Mouse (Mus musculus) lung, postnatal 0 days (tissue): ENCODE data around the gene Ano10. TPM values are rescaled to one million over a fixed set of nuclear protein-coding genes. Genes with fewer than 3 reads are reported as not detected.

Experiments
- ATAC-seq: fragments of 200-750 bp; cut with Nextera tagmentation; 2 replicates; pipeline ENCODE4 v1.8.0; 2017; ENCODE audit warnings: moderate library complexity
- DNase-seq: peaks from one replicate; pipeline ENCODE4 v3.0.0-alpha.2; 2016; ENCODE audit warnings: low spot score
- H3K27ac ChIP-seq: fragments of 300-500 bp; sonication (generic); 2 replicates; pipeline ENCODE4 v1.5.1; 2014; ENCODE audit warnings: antibody characterized with exemption, mild to moderate bottlenecking, low read length, mixed read lengths
- H3K27me3 ChIP-seq: fragments of 300-500 bp; sonication (generic); replicated peaks from 2 replicates; pipeline ENCODE4 v1.6.1; 2014; ENCODE audit warnings: low read length, mixed read lengths; ENCODE audit not compliant: insufficient read depth
- H3K36me3 ChIP-seq: fragments of 300-500 bp; sonication (generic); 2 replicates; pipeline ENCODE4 v1.6.1; 2014; ENCODE audit warnings: low read length, mixed read lengths; ENCODE audit not compliant: insufficient read depth
- H3K4me1 ChIP-seq: fragments of 300-500 bp; sonication (generic); 2 replicates; pipeline ENCODE4 v1.6.1; 2014; ENCODE audit warnings: antibody characterized with exemption, low read depth, low read length, mixed read lengths; ENCODE audit not compliant: insufficient read depth
- H3K4me2 ChIP-seq: fragments of 300-500 bp; sonication (generic); replicated peaks from 2 replicates; pipeline ENCODE4 v1.6.1; 2014; ENCODE audit warnings: low read depth, mild to moderate bottlenecking, low read length, moderate library complexity, mixed read lengths
- H3K4me3 ChIP-seq: fragments of 300-500 bp; sonication (generic); 2 replicates; pipeline ENCODE4 v1.5.1; 2014; ENCODE audit warnings: low read depth, low read length
- H3K9ac ChIP-seq: fragments of 300-500 bp; sonication (generic); replicated peaks from 2 replicates; pipeline ENCODE4 v1.6.1; 2014; ENCODE audit warnings: low read depth, mild to moderate bottlenecking
- H3K9me3 ChIP-seq: fragments of 300-500 bp; sonication (generic); 2 replicates; pipeline ENCODE4 v1.6.1; 2016; ENCODE audit warnings: low read length, mixed read lengths
- CTCF ChIP-seq: IDR thresholded peaks from 2 replicates; pipeline ENCODE4 v1.5.1; 2016; ENCODE audit warnings: antibody characterized with exemption, mild to moderate bottlenecking
- EP300 ChIP-seq: IDR thresholded peaks from 2 replicates; pipeline ENCODE4 v1.6.1; 2016; ENCODE audit warnings: antibody characterized with exemption, mild to moderate bottlenecking, control low read depth
- WGBS: fragments of 180-500 bp; shearing (Covaris S2); extraction: QIAGEN DNeasy Blood & Tissue Kit; methylation state at CpG from one replicate; pipeline ENCODE4 v1.1.7; 2014; 5-methylcytosine and 5-hydroxymethylcytosine counted together
- polyA plus RNA-seq: library from polyadenylated mRNA; unstranded; fragments of >200 nt; fragmentation: Nextera tagmentation; extraction: Ambion mirVana; gene quantifications from 2 replicates; pipeline ENCODE4 v1.2.1, GENCODE M21; 2015

Ano10 gene
- polyA plus RNA-seq, 1 experiment from 2014 or later = 41.6 TPM

- Histone ChIP-seq H3K27me3 (no peaks in the 10 kb centered on the region), H3K4me3 (no peak overlapping the region), H3K9ac (no peak overlapping the region), H3K4me2 (no peak overlapping the region), H3K36me3 (0 out of 2 replicates have a peak, but pooled peaks cover 4% of the 10 kb centered on the region), H3K9me3 (no peaks in the 10 kb centered on the region), H3K27ac (no peak overlapping the region), H3K4me1 (no peaks in the 10 kb centered on the region; the same call in 1 of the 2 replicates)
- no peak for TF ChIP-seq CTCF
- TF ChIP-seq EP300 = peak; percentile 38; the same call in 1 of the 2 replicates
- DNase-seq (peak; percentile 68), ATAC-seq (peak; percentile 24; the same call in 1 of the 2 replicates)
- whole genome bisulfite sequencing = 89% methylated on average over 4 of the region's 4 CpGs
These were observed 155.7 kb downstream of the Ano10 start for GRCm38 (mm10) chr9:122138371-122139029.

- Histone ChIP-seq H3K36me3 (0 out of 2 replicates have a peak, but pooled peaks cover 4% of the 10 kb centered on the region), H3K4me1 (no peaks in the 10 kb centered on the region; the same call in 1 of the 2 replicates), H3K4me3 (no peak overlapping the region), H3K9ac (no peak overlapping the region), H3K27ac (no peak overlapping the region), H3K4me2 (no peak overlapping the region), H3K9me3 (no peaks in the 10 kb centered on the region), H3K27me3 (no peaks in the 10 kb centered on the region)
- WGBS = 71% methylated on average over 1 of the region's 1 CpGs
- no peak for ATAC-seq
- no peak for DNase-seq
- TF ChIP-seq EP300 (no peak), CTCF (no peak)
These were observed 156.3 kb downstream of the Ano10 start for GRCm38 (mm10) chr9:122137960-122138359.

DNA sequence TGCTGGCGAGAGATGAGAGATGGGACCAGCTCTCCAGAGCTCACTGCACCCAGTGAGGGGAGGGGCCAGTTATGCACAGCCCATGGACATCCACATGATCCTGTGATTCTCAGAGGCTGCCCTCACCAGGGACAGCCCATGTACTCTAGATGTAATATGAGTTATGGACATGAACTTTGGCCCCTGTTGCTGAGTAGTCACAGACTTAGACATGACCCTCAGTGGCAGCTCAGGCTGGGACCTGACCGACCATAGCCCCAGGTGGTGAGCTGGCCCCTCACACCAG is 158.4 kb downstream of the Ano10 start:
- DNase-seq = no peak
- Histone ChIP-seq H3K9ac (no peak overlapping the region), H3K27me3 (no peaks in the 10 kb centered on the region), H3K4me1 (no peaks in the 10 kb centered on the region; the same call in 1 of the 2 replicates), H3K36me3 (0 out of 2 replicates have a peak, but pooled peaks cover 4% of the 10 kb centered on the region), H3K4me3 (no peak overlapping the region), H3K4me2 (no peak overlapping the region), H3K9me3 (no peaks in the 10 kb centered on the region), H3K27ac (no peak overlapping the region)
- TF ChIP-seq EP300 (no peak), CTCF (no peak)
- WGBS = 76% methylated on average over 2 of the region's 2 CpGs
- peak; percentile 46 for ATAC-seq

DNA sequence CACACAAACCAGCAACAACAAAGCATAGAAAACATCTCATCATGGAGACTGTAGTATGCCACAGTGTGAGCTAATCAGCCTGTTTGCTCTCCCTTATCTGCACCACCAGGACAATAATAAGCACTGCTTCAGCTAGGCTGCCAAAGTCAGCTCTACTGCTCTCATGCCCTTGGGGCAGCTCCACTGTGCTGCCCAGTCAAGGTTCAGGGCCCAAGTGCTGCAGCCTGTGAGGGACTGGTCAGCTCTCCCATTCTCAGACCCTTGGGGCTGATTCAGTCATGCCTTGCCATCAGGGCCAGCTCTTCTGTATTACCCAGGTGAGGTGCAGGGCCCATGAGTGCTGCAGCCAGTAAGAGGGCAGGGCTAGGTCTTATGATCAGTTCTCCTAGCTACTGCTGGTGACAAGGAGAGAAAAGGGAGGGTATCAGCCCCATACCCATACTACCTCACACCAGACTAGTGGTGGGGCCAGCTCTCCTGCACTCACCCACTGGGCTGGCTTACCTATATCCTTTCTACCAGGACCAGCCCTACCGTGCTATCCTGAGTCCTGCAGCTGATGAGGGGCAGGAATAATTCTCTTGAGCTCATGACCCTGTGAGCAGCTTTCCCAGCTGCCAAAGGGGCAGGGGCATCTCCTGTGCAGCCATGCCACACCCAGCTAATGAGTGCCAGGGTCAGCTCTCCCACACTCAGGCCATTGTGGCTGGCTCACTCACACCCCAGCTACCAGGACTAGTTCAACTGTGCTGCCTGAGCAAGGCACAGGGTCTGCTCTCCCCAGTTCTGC is 158.9 kb downstream of the Ano10 start:
- H3K36me3 ChIP-seq = 0 out of 2 replicates have a peak, but pooled peaks cover 4% of the 10 kb centered on the region
- WGBS = 50% methylated on average over 1 of the region's 1 CpGs
- H3K4me1 ChIP-seq = no peaks in the 10 kb centered on the region; the same call in 1 of the 2 replicates
- ATAC-seq (no peak), DNase-seq (no peak)
- no peak overlapping the region for H3K9ac ChIP-seq
- H3K9me3 ChIP-seq = no peaks in the 10 kb centered on the region
- no peak overlapping the region for H3K27ac ChIP-seq
- TF ChIP-seq CTCF (no peak), EP300 (no peak)
- no peaks in the 10 kb centered on the region for H3K27me3 ChIP-seq
- H3K4me2 ChIP-seq = no peak overlapping the region
- H3K4me3 ChIP-seq = no peak overlapping the region

DNA sequence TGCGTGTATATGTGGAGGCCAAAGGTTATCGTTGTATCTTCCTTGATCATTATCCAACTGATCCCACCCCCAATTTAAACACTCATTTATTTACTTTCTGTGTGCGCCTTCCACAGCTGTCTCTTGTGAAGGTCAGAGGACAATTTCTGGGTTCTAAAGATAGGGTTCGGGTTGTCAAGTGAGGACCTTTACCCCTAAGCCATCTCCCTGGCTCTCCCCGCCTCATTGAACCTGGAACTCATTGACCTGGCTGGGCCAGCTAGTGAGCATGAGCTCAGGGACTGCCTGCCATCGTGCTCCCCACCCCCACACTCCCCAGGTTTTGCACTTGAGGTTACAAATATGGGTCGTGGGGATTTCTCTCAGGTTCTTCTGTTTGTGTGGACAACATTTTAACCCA is 162.1 kb downstream of the Ano10 start:
- H3K4me2 ChIP-seq = no peak overlapping the region
- no peak overlapping the region for H3K4me3 ChIP-seq
- WGBS = 72% methylated on average over 7 of the region's 7 CpGs
- H3K4me1 ChIP-seq = peaks cover 3% of the 10 kb centered on the region; the same call in 1 of the 2 replicates
- no peak for ATAC-seq
- H3K9ac ChIP-seq = no peak overlapping the region
- no peak overlapping the region for H3K27ac ChIP-seq
- no peak for DNase-seq
- no peaks in the 10 kb centered on the region for H3K27me3 ChIP-seq
- 0 out of 2 replicates have a peak, but pooled peaks cover 4% of the 10 kb centered on the region for H3K36me3 ChIP-seq
- TF ChIP-seq CTCF (no peak), EP300 (no peak)
- H3K9me3 ChIP-seq = no peaks in the 10 kb centered on the region

DNA sequence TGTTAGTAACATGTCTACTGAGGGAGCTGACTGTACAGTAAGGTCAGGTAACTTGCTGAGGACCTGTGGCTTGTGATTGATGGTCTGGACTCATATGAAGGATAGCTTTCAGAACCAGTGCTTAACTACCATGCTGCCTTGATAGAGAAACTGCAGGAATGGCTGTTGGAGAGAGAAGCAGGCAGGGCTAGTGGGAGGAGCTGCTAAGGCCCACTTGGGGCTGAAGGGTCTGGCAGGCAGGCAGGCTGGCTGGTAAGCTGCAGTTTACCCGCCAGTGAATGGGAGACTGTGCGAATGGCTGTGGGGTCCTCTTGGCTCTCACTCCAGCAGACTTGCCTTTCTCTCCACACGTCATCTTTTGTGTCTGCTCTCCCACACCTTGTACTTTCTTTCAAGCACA is 163.6 kb downstream of the Ano10 start:
- Histone ChIP-seq H3K27me3 (no peaks in the 10 kb centered on the region), H3K27ac (no peak overlapping the region; the same call in 1 of the 2 replicates), H3K4me3 (no peak overlapping the region), H3K9me3 (no peaks in the 10 kb centered on the region), H3K4me2 (peak overlapping the region; percentile 14; the same call in 1 of the 2 replicates), H3K4me1 (peaks cover 3% of the 10 kb centered on the region; the same call in 1 of the 2 replicates), H3K36me3 (no peaks in the 10 kb centered on the region), H3K9ac (no peak overlapping the region)
- TF ChIP-seq CTCF = no peak
- no peak for TF ChIP-seq EP300
- 22% methylated on average over 3 of the region's 3 CpGs for WGBS
- DNase-seq (peak; percentile 35), ATAC-seq (peak; percentile 53; the same call in 1 of the 2 replicates)
